Mouse (Mus musculus) T-helper 17 cell (primary cell): ENCODE measurements around the gene Dop1b.
"Not testable (repeated sequence)": the region's sequence is repeated elsewhere in the genome, so short reads cannot be mapped to it uniquely, and the experiment has no call there.

ENCODE experiments used
- in situ Hi-C, 2 experiments: fragments of 300-600 bp; cut with MboI, MseI; formaldehyde crosslinking; loops; 1 replicate in 1 of 2; 2 replicates in 1 of 2; pipeline ENCODE4 v1.15.1; 2025; ENCODE audit warnings: high pct_unique_total_duplicates in 2 of 2

Dop1b gene

DNA sequence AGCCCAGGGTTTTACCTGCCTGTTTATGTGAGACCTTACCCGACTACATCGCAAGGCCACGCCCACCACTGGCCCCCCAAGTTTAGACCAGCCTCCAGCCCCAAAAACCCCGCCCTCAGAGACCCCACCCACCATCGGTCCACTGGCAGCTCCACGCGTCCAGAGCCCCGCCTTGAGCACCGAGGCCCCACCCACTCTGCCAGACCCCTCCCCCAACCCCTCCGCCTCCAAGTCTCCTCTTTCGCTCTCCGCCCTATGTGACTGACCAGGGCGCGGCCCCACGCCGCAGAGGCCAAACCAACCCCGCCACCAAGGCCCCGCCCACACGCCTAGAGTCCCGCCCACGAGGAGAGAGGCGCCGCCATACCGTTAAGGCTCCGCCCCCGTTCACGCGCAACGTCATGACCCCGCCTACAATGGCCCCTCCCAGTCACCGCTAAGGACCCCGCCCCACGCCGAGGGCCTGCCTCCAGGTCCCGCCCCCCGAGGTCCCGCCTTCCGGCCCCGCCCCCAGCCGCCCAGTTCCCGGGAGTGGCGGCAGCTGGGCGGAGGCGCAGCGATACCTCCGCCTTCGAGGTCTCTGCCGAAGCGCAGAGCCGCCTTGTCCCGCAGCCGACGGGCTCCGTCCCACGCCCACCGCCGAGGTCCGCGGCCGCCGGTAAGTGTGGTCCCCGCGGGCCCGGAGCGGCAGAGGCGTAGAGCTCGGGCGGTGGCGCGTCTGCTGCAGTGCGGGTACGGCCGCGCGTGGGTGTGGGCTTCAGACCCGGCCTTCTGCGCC lies at the start of gene Dop1b:
TSS of gene Dop1b (plus strand) at position 494 of the 778 bp plus-strand sequence.
- in situ Hi-C loops: loop anchor here in 1 of 2 experiments (10.0 kb wide), 1 partner anchor 173 kb away; the partner anchor contains the start of gene Chaf1b

DNA sequence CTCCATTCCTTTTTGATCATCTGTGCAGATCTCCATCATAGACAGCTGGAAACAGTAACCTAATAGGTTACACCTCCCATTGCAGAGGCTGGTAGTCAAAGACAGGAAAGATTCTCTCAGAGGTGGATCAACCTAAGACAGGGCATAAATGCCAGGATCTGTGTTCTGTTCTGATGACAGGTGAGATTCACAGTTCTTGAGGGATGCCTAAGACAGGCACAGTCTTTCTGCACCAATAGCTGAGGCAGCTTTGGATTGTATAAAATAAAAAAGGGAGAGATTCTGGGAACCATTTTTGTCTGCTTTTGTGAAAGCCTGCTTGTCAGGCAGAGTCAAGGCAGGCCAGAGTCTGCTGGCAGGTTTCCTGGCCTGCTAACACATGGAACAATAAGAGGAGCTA lies 43.7 kb upstream of the Dop1b start:
- in situ Hi-C loops: loop anchor here in 1 of 2 experiments (25.0 kb wide), 1 partner anchor 1319 kb away; the partner anchor contains the start of gene Kcnj6

DNA sequence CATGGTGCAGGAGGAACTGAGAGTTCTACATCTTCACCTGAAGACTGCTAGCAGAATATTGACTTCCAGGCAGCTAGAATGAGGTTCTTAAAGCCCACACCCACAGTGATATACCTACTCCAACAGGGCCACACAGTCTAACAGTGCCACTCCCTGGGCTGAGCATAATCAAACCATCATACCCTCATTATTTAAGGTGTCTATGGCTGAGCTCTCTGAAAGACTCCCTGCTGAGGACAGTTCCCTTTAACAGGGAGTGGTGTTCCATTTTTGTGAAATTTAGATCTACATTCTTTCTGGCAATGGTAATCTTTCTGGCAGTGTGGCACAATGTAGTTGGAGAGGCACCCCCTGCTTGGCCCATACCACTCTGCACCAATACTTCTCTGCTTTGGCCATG lies 42.2 kb upstream of the Dop1b start:
- in situ Hi-C loops: loop anchor here in 1 of 2 experiments (25.0 kb wide), 1 partner anchor 1318 kb away; the partner anchor contains the start of gene Kcnj6

DNA sequence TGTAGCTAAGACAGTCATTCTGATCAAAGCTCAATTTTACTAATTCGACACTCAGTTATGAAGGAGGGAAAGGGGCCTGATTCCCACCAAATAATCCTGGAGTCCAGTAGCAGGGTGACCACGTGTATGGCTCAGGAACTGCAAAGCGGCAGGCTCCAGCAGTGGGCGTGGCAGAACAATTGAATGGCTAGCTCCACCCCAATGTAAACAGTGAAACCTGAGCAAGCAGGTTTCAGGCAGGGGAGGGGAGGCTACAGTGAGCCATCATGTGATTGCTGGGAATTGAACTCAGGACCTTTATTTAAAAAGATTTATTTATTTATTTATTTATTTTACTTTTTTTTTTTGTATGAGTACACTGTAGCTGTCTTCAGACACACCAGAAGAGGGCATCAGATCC lies 41.2 kb upstream of the Dop1b start:
- in situ Hi-C loops: loop anchor here in 1 of 2 experiments (5.0 to 25.0 kb wide), 2 partner anchors 43 to 1317 kb away; partner anchors contain the start of genes Gm5678 and Kcnj6

DNA sequence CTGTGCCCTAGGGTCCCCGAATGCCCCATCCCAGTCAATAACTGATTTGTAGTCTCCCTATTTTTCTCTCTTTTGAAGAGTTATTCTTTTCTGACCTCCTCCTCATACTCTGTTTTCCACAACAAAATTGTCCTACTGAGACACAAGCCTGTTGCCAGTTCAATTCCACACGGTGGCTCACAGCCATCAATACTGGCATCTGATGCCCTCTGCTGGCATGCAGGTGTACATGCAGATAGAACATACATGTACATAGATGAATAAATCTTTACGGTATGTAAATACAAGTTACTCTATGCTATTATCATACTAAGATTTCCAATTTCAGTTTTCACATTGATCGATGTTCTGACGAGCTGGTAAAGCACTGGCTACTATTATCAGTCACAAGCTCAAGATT lies 40.6 kb upstream of the Dop1b start:
- in situ Hi-C loops: loop anchor here in 1 of 2 experiments (5.0 to 25.0 kb wide), 2 partner anchors 44 to 1316 kb away; partner anchors contain the start of genes Gm5678 and Kcnj6

DNA sequence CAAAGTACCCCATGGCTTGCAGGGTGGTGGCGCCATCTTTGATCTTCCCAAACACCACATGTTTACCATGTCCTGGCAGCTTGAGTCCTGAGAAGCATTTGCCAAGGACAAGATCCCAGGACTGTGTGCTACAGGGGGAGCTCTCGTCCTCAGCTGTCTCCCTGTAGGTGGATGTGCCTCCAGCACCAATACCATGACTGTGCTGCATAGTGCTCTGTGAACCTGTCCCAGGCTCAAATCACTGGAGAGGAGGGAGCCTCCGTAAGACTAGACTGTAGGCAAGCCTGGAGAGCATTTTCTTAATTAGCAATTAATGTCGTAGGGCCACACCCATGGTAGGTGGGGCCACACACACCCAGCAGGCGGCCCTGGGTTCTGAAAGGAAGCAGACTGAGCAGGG lies 35.3 kb upstream of the Dop1b start:
- in situ Hi-C loops: no loop called here

DNA sequence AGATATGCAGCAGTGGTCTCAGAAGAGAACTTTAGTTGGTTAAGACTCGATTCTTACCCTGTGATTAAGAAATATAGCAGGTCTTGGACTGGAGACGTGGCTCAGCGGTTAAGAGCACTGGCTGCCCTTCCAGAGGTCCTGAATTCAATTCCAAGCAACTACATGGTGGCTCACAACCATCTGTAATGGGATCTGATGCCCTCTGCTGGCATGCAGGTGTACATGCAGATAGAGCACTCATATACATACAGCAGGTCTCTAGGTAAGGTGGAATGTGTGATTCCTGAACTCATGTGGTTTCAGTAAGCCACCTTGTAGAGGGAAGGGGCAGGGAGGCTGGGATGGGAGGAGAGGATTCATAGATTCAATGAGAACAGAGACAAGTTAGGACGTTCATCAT lies 33.5 kb upstream of the Dop1b start:
- in situ Hi-C loops: no loop called here

DNA sequence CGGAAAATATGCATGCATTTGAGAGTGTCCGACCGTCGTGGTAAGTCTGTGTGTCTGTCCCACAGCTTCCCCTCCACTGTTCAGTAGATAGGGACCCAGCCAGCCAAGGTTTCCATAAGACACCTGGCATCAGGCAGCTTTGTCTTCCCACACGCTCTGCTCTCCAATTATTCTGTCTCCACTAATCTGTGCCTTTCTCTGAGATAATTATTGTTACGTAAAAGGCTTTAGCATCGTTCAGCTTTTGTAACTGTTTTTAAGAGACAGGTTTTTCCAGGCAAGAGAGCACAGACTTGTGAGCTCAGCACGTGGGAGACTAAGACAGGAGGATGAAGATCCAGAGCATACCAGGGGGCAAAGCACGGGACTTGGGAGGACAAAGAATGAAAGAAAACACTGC lies 32.5 kb upstream of the Dop1b start:
- in situ Hi-C loops: no loop called here

DNA sequence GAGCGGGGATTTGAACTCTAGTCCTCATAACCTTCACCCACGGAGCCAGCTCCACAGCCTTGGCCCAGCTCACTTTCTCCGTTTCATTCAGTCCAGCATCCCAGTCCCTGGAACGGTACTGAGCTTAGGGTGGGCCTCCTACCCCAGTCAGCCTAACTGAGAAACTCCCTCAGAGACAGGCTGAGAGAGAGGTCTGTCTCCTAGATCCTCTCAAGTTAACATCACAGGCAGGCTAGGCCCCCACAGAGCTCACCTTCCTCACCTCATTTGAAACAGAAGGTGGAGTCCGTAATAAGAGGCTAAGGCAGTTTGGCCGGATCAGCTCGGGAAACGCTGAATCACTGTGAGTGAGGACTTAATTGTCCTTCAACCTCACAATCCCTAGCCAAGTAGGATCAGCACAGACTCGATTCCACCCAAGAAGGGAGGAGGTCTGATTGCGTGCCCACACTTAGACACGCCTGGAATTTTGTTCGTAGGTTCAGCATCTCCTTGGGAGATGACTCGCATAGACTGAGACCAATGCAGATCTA lies 29.5 kb upstream of the Dop1b start:
- in situ Hi-C loops: loop anchor here (5.0 kb wide), 3 partner anchors 75 to 105 kb away; no protein-coding TSS in a partner anchor

DNA sequence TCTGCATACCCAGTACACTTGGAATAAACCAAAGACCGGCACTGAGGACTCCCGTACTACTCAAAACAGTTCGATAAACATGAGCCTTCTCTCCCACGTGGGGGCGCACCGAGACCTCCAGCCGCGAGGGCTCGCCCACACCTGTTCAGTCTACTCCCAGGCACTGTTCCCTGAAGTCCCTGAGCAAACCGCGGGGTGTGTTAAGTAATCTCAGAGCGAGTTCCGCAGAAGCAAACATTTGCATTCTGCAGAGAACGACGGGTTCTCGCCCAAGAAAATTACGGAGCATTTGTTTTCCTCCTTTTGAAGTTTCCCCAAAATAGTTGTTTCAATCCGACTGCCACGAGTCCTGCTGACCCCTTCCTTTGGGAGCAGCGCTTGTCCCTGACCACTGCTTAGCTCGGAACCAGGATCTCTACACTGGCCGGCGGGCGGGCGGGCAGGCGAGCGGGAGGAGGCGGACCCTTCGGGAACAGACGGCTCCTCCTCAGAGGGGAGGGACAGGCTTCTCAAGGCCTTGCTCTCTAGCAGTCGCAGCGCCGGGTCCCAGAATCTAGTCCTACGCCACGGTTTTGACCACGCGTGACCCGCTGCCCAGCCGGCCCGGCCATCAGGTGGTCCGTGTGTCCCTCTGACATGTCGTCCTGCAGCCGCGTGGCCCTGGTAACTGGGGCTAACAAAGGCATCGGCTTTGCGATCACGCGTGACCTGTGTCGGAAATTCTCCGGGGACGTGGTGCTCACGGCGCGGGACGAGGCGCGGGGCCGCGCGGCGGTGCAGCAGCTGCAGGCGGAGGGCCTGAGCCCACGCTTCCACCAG lies 28.8 kb upstream of the Dop1b start, which contains the start of gene Cbr3:
TSS of gene Cbr3 (plus strand) at position 527 of the 819 bp plus-strand sequence.
- in situ Hi-C loops: loop anchor here (5.0 kb wide), 3 partner anchors 74 to 104 kb away; no protein-coding TSS in a partner anchor

DNA sequence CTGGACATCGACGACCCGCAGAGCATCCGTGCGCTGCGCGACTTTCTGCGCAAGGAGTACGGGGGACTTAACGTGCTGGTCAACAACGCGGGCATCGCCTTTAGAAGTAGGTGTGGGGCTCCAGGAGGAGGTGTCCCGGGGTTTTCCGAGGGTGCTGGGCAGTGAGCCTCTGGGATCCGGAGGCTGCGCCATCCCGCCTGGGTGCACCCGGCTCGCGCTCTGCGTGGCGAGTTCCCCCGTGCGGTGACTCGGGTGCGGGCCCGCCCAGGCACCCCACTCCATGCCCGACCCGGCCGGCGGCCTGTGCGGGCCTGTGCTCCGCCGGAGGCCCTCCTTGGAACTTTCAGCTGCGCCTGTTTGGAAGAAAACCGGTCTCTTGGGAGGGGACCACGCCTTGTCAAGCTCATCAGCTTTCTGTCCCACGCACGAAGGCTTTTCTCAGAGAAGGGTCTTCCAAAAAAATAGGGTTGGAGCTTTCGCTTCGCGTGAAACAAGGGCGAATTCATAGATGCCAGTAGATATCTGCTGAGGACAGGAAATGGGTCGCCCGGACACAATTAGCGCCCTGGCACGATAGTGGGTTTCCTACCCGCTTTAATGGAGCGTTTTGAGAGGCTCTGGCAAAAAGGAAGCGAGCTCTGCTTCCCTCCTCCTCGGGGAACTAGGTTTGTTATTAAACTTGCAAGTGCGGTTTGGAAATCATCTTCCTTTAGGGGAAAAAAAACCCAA lies 28.0 kb upstream of the Dop1b start:
- in situ Hi-C loops: loop anchor here (5.0 kb wide), 3 partner anchors 74 to 104 kb away; no protein-coding TSS in a partner anchor

DNA sequence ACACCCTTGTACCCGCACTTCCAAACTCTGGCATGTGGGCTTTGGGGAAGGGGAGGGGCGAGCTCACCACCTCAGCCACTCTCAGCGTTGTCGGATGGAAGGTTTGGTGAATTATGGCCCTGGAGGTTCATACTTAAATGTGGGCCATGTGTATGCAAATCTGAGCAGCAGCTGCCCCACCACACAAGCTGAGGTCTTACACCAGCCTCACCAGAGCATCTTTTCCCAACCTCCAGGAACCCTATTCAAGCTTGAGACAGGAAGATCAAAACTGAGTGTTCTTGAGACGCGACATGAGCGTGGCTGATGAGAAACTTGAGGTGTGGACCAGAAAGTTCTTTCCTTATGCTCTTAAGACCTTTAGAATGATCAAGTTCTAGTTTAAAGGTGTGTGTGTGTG lies 27.3 kb upstream of the Dop1b start:
- in situ Hi-C loops: loop anchor here (5.0 kb wide), 3 partner anchors 73 to 103 kb away; no protein-coding TSS in a partner anchor

DNA sequence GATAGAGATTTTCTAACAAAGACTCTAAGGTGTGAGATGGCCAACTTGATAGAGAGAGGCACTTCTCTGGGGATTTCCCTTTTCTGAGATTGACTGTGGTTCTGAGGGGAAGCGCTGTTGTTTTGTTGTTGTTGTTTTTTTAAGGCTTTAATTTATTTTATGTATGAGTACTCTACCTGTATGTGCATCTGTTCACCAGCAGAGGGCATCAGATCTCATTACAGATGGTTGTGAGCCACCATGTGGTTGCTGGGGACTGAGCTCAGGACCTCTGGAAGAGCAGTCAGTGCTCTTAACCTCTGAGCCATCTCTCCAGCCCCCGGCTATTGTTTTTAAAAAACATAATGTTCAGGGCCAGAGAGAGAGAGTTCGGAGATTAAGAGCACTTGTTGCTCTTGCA lies 25.9 kb upstream of the Dop1b start:
- in situ Hi-C loops: not testable (repeated sequence)

DNA sequence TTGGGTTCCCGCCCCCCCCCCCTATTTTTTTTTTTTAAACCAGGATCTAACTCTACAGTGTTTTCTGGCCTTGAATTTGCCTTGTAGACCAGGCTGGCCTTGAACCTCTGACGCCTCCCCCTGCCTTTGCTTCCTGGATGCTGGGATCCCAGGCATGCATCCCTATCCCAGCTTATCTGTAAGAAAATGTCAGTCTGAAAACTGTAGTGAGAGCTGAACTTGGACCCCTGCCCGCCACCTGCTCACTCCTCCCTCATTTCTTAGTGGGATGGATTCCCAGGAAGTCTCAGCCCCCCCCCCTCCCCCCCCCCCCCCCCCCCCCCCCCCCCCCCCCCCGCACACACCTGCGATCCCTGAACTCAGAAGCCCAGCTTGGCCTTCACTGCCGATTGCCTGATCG lies 25.3 kb upstream of the Dop1b start:
- in situ Hi-C loops: no loop called here

DNA sequence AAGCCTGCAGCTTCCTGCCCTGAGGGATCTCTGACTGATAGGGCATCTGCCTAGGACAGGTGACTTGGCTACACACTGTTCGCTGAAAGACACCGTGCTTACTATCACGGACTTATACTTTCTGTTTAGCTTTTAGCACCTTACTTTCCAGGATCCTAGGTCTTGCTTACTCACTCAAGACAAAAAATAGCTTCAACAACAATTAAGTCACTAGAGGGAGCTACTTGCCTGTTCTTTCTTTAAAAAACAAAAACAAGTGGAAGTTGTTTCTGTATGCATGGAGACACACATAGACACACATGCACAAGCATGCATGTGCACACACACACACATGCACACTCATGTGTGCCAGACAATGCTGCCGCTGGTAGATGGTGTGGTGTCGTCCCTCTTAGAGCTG lies 24.8 kb upstream of the Dop1b start:
- in situ Hi-C loops: no loop called here

DNA sequence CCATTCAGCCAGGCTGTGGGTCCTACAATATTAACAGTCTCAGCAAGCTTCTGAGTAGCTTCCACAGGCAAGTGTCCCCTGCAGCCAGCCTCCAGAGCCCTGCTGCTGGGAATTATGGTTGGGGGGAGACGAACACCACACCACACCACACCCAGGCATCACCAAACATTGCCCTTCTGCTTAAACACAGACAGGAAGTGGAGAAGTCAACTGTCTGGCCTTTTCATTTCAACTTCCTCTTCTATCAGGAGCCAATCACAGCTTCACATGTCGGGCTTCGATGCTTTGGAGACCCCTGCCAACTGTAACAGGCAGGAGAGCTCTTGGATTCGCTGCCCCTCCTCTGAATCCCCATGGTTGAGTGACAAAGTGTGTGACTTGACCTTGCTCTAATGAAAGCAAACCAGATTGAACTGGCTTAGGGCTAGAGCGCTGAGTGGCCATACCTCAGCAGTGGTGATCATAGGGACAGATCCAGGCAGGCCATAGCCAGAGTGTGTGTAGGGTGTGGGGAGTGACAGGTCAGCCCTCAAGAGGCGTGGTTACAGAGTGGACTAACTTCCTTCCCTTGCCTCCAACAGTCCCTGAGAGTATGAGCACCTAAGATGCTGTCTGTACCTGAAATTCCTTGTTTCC lies 20.4 kb upstream of the Dop1b start:
- in situ Hi-C loops: no loop called here

DNA sequence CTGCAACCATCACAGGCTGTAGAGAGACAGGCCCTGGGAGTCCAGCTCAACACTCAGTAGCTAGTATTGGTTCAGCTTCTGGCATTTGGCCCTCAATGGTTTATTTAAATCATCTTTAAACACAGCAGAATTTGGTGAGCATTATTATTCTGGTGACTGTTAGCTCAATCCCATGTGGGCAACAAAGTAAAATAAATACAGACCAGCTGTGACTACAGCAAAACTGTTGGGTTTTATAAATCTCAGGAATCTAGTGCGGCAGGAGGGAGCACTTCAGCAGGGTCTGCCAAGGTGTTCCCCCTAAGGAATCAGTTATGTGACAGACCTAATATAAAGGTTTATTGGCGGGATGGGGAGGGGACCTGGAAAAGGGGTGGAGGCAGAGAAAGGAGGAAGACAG lies 19.0 kb upstream of the Dop1b start:
- in situ Hi-C loops: no loop called here

DNA sequence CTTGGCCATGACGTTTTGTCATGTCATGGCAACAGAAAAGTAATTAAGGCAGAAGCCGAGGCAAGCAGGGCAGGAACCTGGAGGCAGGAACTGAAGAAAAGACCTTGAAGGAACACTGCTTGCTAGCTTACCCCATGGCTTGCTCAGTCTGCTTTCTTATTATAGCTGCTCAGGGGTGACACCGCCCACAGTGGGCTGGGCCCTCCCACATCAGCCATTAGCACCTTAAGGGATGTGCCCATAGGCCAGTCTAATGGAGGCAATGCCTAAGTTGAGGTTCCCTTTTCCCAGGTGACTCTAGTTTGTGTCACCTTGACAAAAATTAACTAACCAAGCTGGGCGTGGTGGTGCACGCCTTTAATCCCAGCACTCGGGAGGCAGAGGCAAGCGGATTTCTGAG lies 4.6 kb upstream of the Dop1b start:
- in situ Hi-C loops: no loop called here

DNA sequence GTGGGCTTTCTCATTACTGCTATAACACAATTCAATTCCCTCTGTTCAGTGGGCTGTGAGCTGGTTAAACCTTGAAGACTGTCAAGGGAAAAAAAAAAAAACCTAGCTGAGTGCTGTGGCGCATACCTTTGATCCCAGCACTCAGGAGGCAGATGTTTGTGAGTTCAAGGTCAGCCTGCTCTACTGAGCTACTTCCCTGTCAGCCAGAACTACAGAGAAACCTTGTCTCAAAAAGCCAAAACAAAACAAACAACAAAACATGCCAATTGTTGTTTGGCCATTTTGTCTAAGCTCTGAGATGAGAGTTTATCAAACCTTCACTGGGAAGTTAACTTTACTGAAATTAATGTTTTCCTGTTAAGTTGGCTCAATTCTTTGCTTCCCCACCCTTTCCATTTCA lies 2.5 kb upstream of the Dop1b start:
- in situ Hi-C loops: no loop called here

DNA sequence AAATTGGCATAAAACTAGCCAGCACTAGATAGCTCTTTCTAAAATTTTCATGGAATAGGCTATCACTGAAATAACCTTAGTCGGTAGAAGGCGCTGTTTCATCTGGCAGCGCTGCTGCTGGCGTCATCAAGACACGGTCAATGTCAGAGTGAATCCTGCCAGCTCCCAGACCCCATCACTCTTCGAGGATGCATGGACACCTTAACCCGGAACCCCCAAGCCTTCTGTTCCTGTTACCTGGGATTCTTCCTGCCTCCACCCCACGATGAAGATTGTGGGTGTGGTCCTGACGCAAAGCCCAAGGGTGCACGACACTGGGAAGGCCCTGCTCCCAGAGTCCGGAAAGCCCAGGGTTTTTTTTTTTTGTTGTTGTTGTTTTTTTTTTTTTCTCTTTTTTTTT lies 780 bp upstream of the Dop1b start:
- in situ Hi-C loops: loop anchor here in 1 of 2 experiments (10.0 kb wide), 1 partner anchor 174 kb away; the partner anchor contains the start of gene Chaf1b
